Mouse (Mus musculus) lung, adult 2 months (tissue): ENCODE measurements around the gene Sobp. TPM values are rescaled to one million over a fixed set of nuclear protein-coding genes. Genes with fewer than 3 reads are reported as not detected.

ENCODE experiments used
- DNase-seq: peaks from one replicate; pipeline ENCODE4 v3.0.0; 2022
- H3K4me1 ChIP-seq: fragments of 200-500 bp; 2 replicates; pipeline ENCODE4 v1.6.1; 2011; ENCODE audit warnings: low read length; ENCODE audit not compliant: control insufficient read depth, insufficient read depth
- H3K4me3 ChIP-seq: fragments of 200-500 bp; replicated peaks from 2 replicates; pipeline ENCODE3; 2011; ENCODE audit warnings: low read depth, mild to moderate bottlenecking, control low read depth, low read length; ENCODE audit errors: extremely low read depth
- CTCF ChIP-seq: fragments of 200-500 bp; IDR thresholded peaks from 2 replicates; pipeline ENCODE4 v1.5.1; 2011; ENCODE audit warnings: mild to moderate bottlenecking, low read length, control low read depth; ENCODE audit not compliant: insufficient read depth
- POLR2A ChIP-seq: fragments of 200-500 bp; IDR thresholded peaks from 2 replicates; pipeline ENCODE4 v1.6.1; 2011; ENCODE audit warnings: low read depth, mild to moderate bottlenecking, control low read depth, low read length, borderline replicate concordance; ENCODE audit errors: extremely low read depth
- WGBS: fragments of 180-500 bp; shearing (Covaris S2); methylation state at CpG from one replicate; pipeline ENCODE4 v1.1.7; 2018; 5-methylcytosine and 5-hydroxymethylcytosine counted together
- polyA plus RNA-seq: library from polyadenylated mRNA; depleted of rRNA; stranded (reverse); fragments of >200 nt; gene quantifications from 2 replicates; pipeline ENCODE4 v1.2.3, GENCODE M21; 2012

Sobp gene
- polyA plus RNA-seq, 1 experiment, result 1.2 TPM

- Histone ChIP-seq H3K4me1 (peaks cover 4% of the 10 kb centered on the region), H3K4me3 (no peak overlapping the region)
- 69% methylated on average over 10 of the region's 10 CpGs for WGBS
- no peak for DNase-seq
- TF ChIP-seq POLR2A (no peak), CTCF (no peak)
These were observed 150.7 kb downstream of the Sobp start for GRCm38 (mm10) chr10:43023454-43024194.

- no peak for DNase-seq
- TF ChIP-seq CTCF (no peak), POLR2A (no peak)
- Histone ChIP-seq H3K4me1 (peaks cover 4% of the 10 kb centered on the region), H3K4me3 (no peak overlapping the region)
- 18% methylated on average over 28 of the region's 29 CpGs for whole genome bisulfite sequencing
These were observed 152.1 kb downstream of the Sobp start for GRCm38 (mm10) chr10:43022190-43022761.

GRCm38 (mm10) chr10:43021512-43022116 lies 152.7 kb downstream of the Sobp start:
- WGBS, result under 1% methylated on average over 69 of the region's 69 CpGs
- no peak for DNase-seq

GRCm38 (mm10) chr10:43021017-43021416 lies 153.3 kb downstream of the Sobp start:
- Histone ChIP-seq H3K4me3 (peak overlapping the region; percentile 4), H3K4me1 (peaks cover 4% of the 10 kb centered on the region)
- 5% methylated on average over 35 of the region's 35 CpGs for WGBS
- no peak for DNase-seq
- TF ChIP-seq CTCF, result no peak
- TF ChIP-seq POLR2A, result no peak

More at GRCm38 (mm10) chr10:43021512-43022116, 152.7 kb downstream of the Sobp start:
- H3K4me3 ChIP-seq, result peak overlapping the region; percentile 4
- TF ChIP-seq POLR2A (no peak), CTCF (no peak)
- H3K4me1 ChIP-seq, result peaks cover 4% of the 10 kb centered on the region

- WGBS, result 84% methylated on average over 5 of the region's 5 CpGs
- Histone ChIP-seq H3K4me1 (no peaks in the 10 kb centered on the region), H3K4me3 (no peak overlapping the region)
- TF ChIP-seq POLR2A (no peak), CTCF (no peak)
- DNase-seq, result no peak
These were observed 159.5 kb downstream of the Sobp start for GRCm38 (mm10) chr10:43014782-43015181.

- TF ChIP-seq POLR2A (no peak), CTCF (no peak)
- DNase-seq, result no peak
- 81% methylated on average over 4 of the region's 4 CpGs for WGBS
- Histone ChIP-seq H3K4me3 (no peak overlapping the region), H3K4me1 (no peaks in the 10 kb centered on the region)
These were observed 160.0 kb downstream of the Sobp start for GRCm38 (mm10) chr10:43014358-43014757.

- no peak for DNase-seq
- 69% methylated on average over 11 of the region's 11 CpGs for WGBS
- H3K4me3 ChIP-seq, result no peak overlapping the region
- TF ChIP-seq POLR2A (no peak), CTCF (no peak)
- H3K4me1 ChIP-seq, result no peaks in the 10 kb centered on the region
These were observed 166.2 kb downstream of the Sobp start for GRCm38 (mm10) chr10:43008116-43008515.

GRCm38 (mm10) chr10:43006534-43006933 lies 167.8 kb downstream of the Sobp start:
- Histone ChIP-seq H3K4me1 (no peaks in the 10 kb centered on the region; the same call in 1 of the 2 replicates), H3K4me3 (no peak overlapping the region)
- WGBS, result 73% methylated on average over 4 of the region's 4 CpGs
- no peak for TF ChIP-seq POLR2A
- TF ChIP-seq CTCF, result no peak
- no peak for DNase-seq

GRCm38 (mm10) chr10:43005677-43006076 lies 168.7 kb downstream of the Sobp start:
- no peak for DNase-seq
- Histone ChIP-seq H3K4me3 (no peak overlapping the region), H3K4me1 (no peaks in the 10 kb centered on the region; the same call in 1 of the 2 replicates)
- 72% methylated on average over 7 of the region's 7 CpGs for WGBS
- TF ChIP-seq POLR2A (no peak), CTCF (no peak)

- Histone ChIP-seq H3K4me3 (no peak overlapping the region), H3K4me1 (no peaks in the 10 kb centered on the region; the same call in 1 of the 2 replicates)
- 78% methylated on average over 4 of the region's 4 CpGs for WGBS
- TF ChIP-seq POLR2A (no peak), CTCF (no peak)
- DNase-seq, result no peak
These were observed 169.3 kb downstream of the Sobp start for GRCm38 (mm10) chr10:43005031-43005430.

- DNase-seq, result no peak
- WGBS, result 88% methylated on average over 16 of the region's 16 CpGs
- Histone ChIP-seq H3K4me1 (no peaks in the 10 kb centered on the region; the same call in 1 of the 2 replicates), H3K4me3 (no peak overlapping the region)
- TF ChIP-seq POLR2A (no peak), CTCF (no peak)
These were observed 170.1 kb downstream of the Sobp start for GRCm38 (mm10) chr10:43004174-43004734.
